Mouse (Mus musculus) heart, adult 11 months (tissue): Measurements from ENCODE around the gene Nudc.
"Not testable (repeated sequence)": the region's sequence is repeated elsewhere in the genome, so short reads cannot be mapped to it uniquely, and the experiment has no call there.

Experiments
- DNase-seq: peaks from one replicate; pipeline ENCODE4 v3.0.0; 2022

Nudc gene

GRCm38 (mm10) chr4:133536081-133536480, 9.7 kb downstream of the Nudc start:
- DNase-seq, result no peak

GRCm38 (mm10) chr4:133532777-133533176, 13.0 kb downstream of the Nudc start:
- DNase-seq, result no peak

- DNase-seq, result no peak
These were observed 18.0 kb downstream of the Nudc start for GRCm38 (mm10) chr4:133527788-133528187.

GRCm38 (mm10) chr4:133521502-133521901, 24.3 kb downstream of the Nudc start:
- DNase-seq, result no peak

- DNase-seq, result no peak
These were observed 26.5 kb downstream of the Nudc start for GRCm38 (mm10) chr4:133519369-133519665.

DNA sequence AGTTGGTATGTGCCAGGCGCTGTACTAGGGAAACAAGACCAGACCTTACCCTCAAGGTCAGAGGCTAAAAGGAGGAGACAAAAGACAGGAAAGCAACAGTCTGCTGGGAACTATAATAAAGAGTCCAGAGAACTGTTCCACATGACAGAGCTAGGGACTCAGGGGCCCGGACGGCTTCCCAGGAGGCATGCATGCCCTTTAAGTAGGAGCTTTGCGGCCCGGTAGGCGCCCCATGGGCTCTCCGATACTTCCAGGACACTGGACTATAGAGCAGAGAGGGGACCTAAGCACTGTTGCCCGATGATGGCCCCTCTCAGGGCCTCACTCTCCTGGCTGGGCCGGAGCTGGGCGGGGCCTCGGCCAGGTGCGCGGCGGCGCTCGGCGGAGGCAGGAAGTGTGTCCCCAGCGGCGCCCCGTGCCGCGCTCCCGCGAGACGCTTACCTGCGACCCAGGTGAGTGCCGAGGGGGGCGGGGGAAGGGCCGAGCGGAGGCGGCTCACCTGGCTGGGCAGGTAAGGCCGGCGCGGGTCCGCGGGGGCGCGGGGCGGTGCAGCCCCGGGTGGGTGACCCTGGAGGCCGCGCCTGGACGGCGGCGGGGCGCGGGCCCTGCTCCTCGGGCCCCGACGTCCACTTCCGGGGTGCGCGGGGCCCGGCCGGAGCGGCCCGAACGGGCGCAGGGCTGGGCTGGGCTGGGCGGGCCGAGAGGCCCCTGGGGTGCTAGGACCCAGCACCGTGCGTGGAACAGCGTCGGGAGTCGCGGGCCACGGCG, 27.0 kb downstream of the Nudc start, which contains the start of gene Kdf1:
Kdf1 (plus strand) TSS at position 363 of the 768 bp plus-strand sequence.
- DNase-seq, result no peak

GRCm38 (mm10) chr4:133512972-133513371, 32.8 kb downstream of the Nudc start:
- DNase-seq, result peak; percentile 94

GRCm38 (mm10) chr4:133512511-133512910, 33.3 kb downstream of the Nudc start:
- not testable (repeated sequence) for DNase-seq

DNA sequence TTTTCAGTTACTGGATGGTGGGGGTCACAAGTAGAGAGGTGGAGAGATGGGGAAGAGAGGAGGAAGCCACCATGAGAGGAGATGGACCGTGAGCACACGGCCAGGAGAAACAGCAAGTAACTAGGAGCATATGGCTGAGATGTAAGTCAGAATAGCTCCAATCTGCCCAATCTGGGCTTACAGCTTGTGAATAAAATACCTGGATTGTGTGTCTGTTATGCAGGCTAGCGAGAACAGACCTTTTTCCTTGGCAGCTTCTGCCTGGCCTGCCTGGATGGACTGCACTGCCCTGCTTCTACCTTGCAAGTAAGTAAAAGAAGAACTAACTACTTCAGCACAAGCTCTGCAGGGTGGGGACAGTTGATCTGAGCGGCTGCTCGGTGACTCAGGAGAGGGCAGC, 34.7 kb downstream of the Nudc start:
- DNase-seq, result no peak

GRCm38 (mm10) chr4:133508990-133509389, 36.8 kb downstream of the Nudc start:
- DNase-seq, result no peak

- DNase-seq, result no peak
These were observed 39.2 kb downstream of the Nudc start for GRCm38 (mm10) chr4:133506573-133506972.

DNA sequence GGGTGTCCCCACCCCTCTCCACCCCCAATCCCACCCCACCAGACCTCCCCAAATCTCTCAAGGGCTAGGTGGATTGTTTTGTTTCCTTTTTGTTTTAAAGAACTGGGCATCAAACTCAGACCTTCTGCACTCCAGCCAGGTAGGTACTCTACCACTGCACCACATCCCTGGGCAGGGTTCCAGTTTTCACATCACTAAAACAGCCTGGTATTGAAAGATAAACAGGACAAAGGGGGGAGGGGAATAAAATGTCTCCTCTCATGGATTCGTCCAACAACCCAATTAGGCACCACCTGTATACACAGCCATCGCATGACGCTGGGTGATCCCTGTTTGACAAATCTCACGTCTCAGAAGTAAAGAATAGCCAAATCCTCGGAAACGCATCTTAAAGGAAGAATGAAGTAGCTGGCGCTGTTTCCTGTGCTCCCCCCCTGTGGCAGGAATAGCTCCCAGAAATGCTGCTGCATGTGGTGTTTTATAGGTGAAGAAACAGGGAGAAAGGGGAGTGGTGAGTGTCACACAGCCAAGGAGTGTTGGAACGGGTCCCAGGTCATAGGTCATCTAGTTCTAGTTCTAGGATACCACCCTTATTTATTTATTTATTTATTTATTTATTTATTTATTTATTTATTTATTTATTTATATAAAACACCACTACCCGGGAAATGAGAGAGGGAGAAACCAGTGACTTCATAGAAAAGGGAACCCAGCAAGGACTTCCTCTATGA, 40.9 kb downstream of the Nudc start:
- DNase-seq, result no peak

GRCm38 (mm10) chr4:133504300-133504699, 41.5 kb downstream of the Nudc start:
- DNase-seq, result no peak

- no peak for DNase-seq
These were observed 44.3 kb downstream of the Nudc start for GRCm38 (mm10) chr4:133501514-133501913.

DNA sequence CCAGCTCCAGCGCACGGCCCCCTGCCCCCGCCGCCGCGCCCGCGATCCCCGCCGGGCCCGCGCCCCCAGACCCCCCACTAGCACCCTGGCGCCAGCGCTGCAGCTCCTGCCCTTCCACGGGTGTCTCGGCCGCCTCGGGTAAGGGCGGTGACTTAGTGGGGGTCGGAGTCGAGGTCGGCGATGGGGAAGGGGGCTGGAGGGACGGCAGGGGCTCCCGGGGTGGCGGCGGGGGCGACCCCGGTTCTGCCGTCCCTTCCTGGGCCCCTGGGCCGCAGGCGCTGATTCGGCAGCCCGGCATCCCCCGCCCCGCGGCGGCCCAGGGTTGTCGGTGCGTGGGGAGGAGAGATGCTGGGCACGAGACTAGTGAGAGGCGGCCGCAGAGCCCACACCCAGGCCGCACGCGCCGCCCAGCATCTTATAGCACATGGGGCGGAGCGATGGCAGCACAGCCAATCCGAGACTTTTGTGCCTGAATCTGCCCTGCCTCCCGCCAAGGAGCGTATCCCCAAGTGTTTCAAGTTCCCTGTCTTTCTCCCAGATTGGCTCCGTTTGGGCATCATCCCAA, 47.6 kb downstream of the Nudc start, which contains the start of gene Trnp1:
Trnp1 (minus strand) TSS at position 391 of the 565 bp plus-strand sequence.
- peak; percentile 98 for DNase-seq

GRCm38 (mm10) chr4:133497461-133498159, 48.2 kb downstream of the Nudc start:
- DNase-seq, result peak; percentile 94

DNA sequence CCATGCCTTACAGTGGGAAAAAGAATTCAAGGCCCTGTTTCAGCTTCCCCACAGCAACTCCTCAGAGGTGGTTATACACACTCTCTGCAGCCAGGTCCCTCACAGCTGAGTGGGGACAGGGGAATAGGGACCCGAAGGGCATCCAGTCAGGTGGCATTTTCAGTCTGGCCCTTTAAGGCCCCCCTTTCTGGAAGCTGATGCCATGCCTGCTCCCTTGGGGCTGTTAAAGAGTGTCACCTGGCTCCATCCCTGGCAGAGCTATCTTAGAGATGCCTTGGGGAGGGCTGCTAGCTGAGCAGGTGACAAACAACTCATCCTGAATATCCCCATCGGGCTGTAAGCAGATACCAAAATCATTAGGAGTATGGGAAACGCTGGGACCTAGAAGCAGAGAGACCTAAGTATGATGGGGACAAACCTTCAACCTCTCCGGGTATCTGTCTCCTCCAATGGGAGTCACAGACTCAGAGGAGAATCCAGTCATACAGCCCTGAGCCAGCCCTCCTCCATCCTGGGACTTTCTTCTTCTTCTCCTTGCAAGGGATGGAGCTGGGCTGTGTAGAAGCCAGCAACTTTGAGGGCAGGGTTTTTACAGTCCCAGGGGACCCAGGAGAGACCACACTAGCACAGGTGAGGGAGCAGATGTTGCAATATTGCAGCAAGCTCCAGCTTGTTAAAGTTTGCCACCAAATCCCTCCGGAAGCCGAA, 48.9 kb downstream of the Nudc start:
- DNase-seq, result no peak

DNA sequence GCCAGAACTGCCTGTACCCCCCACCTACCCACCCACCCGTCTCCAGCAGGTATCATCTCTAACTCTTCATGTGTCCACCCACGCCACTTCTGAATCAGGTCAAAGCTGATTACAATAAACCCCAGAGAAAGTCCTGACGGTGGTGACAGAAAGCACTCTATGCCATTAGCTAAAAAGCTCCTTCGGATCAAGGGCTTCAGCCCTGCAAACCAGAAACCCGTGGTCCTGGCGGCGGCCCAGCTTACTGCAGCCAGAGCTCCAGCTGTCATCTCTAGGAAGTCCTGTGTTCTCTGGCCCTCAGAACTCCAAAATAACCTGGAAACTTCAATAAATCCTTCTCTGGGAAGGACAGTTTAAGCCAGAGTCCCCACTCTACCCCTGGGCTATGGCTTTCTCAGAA, 50.1 kb downstream of the Nudc start:
- DNase-seq, result peak; percentile 93

- DNase-seq, result peak; percentile 92
These were observed 50.9 kb downstream of the Nudc start for GRCm38 (mm10) chr4:133494867-133495266.

- peak; percentile 98 for DNase-seq
These were observed 51.4 kb downstream of the Nudc start for GRCm38 (mm10) chr4:133494432-133494831.

GRCm38 (mm10) chr4:133493895-133494294, 51.9 kb downstream of the Nudc start:
- DNase-seq, result peak; percentile 93

DNA sequence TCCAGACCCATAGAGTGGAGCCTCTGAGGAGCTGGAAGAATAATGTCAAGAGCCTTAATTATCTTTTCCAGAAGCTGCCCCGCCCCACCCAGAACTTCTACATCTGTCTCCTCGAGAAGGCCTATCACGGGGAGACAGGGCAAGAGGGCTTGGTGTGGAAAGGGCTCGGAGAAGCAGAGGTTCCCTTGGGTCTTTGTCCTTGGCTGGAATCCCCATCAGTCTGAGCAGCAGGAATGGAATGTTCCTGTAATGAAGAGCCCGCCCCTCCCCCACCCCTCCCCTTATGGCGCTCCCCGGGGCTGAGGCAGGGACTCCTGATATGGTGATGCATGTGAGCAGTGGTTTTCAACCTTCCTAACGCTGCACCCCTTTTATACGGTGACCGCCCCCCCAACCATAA, 54.0 kb downstream of the Nudc start:
- DNase-seq, result peak; percentile 98
